Mouse (Mus musculus): Measurements from ENCODE around the gene Scn3b.

Gene Scn3b

GRCm38 (mm10) chr9:40316865-40317660 lies 48.0 kb downstream of the Scn3b start:
- DNase-seq (ENCODE audit: low spot score in 2 of 2), result no peak

- DNase-seq (ENCODE audit: low spot score in 2 of 2), result no peak
Observed at GRCm38 (mm10) chr9:40317735-40318134, 48.7 kb downstream of the Scn3b start.

- no peak for DNase-seq (ENCODE audit: low spot score in 2 of 2)
Observed at GRCm38 (mm10) chr9:40318771-40319170, 49.8 kb downstream of the Scn3b start.

GRCm38 (mm10) chr9:40320405-40320804 lies 51.4 kb downstream of the Scn3b start:
- no peak for DNase-seq (ENCODE audit: low spot score in 2 of 2)

GRCm38 (mm10) chr9:40320879-40321667 lies 52.1 kb downstream of the Scn3b start:
- DNase-seq (ENCODE audit: low spot score in 2 of 2), result no peak

GRCm38 (mm10) chr9:40321668-40322003 lies 52.6 kb downstream of the Scn3b start:
- DNase-seq (ENCODE audit: low spot score in 2 of 2), result no peak

- no peak for DNase-seq (ENCODE audit: low spot score in 2 of 2)
Observed at GRCm38 (mm10) chr9:40322372-40322771, 53.4 kb downstream of the Scn3b start.

- no peak for DNase-seq (ENCODE audit: low spot score in 2 of 2)
Observed at GRCm38 (mm10) chr9:40323171-40323570, 54.2 kb downstream of the Scn3b start.

GRCm38 (mm10) chr9:40323773-40324172 lies 54.8 kb downstream of the Scn3b start:
- no peak for DNase-seq (ENCODE audit: low spot score in 2 of 2)

GRCm38 (mm10) chr9:40324232-40324792 lies 55.3 kb downstream of the Scn3b start:
- no peak for DNase-seq (ENCODE audit: low spot score in 2 of 2)

- no peak for DNase-seq (ENCODE audit: low spot score in 2 of 2)
Observed at GRCm38 (mm10) chr9:40324826-40325225, 55.8 kb downstream of the Scn3b start.

GRCm38 (mm10) chr9:40326260-40326915 lies 57.4 kb downstream of the Scn3b start:
- no peak for DNase-seq (ENCODE audit: low spot score in 2 of 2)

GRCm38 (mm10) chr9:40330609-40331382 lies 61.8 kb downstream of the Scn3b start:
- peak; percentile 85 to 88 for DNase-seq (ENCODE audit: low spot score in 2 of 2)

GRCm38 (mm10) chr9:40331411-40332286 lies 62.6 kb downstream of the Scn3b start:
- DNase-seq (ENCODE audit: low spot score in 2 of 2), result no peak

- DNase-seq (ENCODE audit: low spot score in 2 of 2), result peak in 1 of 2 experiments; percentile 53
Observed at GRCm38 (mm10) chr9:40332326-40332725, 63.3 kb downstream of the Scn3b start.

- no peak for DNase-seq (ENCODE audit: low spot score in 2 of 2)
Observed at GRCm38 (mm10) chr9:40332731-40333648, 64.0 kb downstream of the Scn3b start.

GRCm38 (mm10) chr9:40333649-40334396 lies 64.8 kb downstream of the Scn3b start:
- peak in 1 of 2 experiments; percentile 90 for DNase-seq (ENCODE audit: low spot score in 2 of 2)

GRCm38 (mm10) chr9:40334617-40335016 lies 65.6 kb downstream of the Scn3b start:
- no peak for DNase-seq (ENCODE audit: low spot score in 2 of 2)

GRCm38 (mm10) chr9:40336701-40337100 lies 67.7 kb downstream of the Scn3b start:
- peak in 1 of 2 experiments; percentile 43 for DNase-seq (ENCODE audit: low spot score in 2 of 2)
